Mouse (Mus musculus) mouse trophoblast stem cell (cell line): ENCODE measurements around the gene Wrb.

Experiments used
- in situ Hi-C, 2 experiments: fragments of 300-500 bp; cut with MseI, MboI; formaldehyde crosslinking; loops; 2 replicates in 1 of 2; 3 replicates in 1 of 2; pipeline ENCODE4 v1.15.1; 2025

The Wrb gene

DNA sequence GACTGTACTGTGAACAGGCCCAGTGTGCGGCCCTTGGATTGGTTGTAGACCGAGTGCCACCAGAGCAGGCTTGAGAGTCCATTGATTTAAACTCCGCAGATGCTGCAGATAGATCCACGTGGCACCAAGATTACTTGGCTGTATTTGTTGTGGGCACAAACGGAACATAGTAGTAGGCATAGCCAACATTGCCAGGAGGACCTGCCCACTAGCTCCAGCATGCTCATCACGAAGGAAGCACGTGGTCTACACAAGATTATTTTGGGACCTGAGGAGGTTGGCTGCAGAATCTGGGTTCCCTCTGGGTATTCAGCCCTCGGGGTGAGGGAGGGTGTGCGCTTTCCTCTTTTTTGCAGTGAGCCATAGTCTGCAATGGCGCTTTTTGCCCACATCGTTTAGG lies 12.0 kb downstream of the Wrb start:
- in situ Hi-C loops, result no loop called here

DNA sequence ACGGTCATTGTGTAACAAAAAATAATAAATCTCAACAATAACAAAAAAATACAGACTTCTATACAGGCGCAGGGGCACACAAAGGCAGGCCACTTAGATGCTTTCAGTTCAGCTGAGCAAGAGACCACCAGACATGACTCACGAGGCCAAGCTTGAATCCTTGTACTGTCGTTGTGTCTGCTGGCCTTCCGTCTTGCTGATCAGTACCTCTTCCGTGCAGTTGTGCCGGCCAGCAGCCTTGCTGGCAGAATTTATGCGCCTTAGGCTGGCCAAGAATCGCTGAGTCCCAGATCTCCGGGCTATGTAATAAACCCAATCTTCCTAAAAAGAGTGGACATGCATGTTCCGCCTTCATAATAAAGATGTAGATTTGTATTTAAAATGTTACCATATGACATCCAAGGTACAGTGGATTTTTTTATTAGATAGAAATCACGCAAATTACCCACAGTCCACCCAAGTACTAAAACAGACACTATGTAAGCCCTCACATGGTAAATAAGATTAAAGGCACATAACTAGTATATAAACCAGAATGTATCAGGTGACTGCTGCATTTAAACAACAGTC lies 13.4 kb downstream of the Wrb start:
- in situ Hi-C loops, result no loop called here

DNA sequence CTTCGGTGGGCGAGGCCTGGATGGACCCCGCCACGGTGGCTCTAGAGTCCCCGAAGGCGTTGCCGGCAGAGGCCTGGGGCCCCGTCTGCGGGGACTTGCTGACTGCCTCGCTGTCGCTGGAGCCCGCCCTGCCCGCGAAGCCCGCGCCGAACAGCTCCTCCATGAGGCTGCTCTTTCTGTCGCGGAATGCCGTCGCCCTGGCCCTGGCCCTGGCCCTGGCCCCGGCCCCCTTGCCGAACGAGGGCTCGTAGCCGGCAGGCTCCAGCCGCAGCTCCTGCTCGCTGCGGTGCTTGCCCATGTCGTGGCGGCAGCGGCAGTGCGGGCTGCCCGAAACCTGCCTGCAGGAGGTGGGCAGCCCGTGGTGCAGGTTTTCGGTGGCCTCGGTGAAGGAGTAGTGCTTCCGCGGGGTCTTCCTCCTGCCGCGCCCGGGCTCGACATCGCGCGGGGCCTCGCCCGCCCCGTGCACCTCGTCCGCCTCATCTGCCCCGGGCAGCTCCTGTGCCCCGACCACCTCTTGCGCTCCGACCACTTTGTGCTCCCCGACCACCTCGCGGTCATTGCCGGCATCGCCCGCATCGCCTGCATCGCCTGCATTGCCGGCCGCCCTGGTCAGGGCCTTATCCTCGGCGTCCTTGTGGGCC lies 14.0 kb downstream of the Wrb start:
- in situ Hi-C loops, result no loop called here

DNA sequence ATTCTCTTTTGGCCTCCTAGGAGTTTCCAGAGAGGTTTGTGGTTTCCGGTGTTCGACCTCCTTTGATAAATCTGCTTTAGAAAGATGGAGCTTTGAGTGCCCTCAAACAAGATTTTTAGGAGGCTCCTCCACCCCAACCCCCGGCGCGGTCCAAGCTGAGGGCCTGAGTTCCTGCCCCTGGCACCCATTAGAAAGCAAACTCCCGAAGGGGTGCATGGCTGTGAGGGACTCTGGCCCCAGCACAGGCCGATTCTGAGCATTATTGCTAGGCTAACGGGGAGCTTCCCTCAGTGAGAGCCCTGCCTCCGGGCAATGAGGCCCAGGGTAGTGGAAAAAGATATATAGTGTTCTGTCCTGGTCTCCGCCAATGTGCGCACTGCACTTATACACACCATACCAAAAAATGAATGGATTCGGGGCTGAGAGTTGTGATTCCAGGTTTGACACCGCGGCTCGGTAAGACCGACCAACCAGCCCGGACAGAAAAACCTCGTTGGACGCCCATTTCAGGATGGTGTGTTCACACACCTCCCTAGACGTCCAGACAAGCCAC lies 14.7 kb downstream of the Wrb start:
- in situ Hi-C loops, result no loop called here

DNA sequence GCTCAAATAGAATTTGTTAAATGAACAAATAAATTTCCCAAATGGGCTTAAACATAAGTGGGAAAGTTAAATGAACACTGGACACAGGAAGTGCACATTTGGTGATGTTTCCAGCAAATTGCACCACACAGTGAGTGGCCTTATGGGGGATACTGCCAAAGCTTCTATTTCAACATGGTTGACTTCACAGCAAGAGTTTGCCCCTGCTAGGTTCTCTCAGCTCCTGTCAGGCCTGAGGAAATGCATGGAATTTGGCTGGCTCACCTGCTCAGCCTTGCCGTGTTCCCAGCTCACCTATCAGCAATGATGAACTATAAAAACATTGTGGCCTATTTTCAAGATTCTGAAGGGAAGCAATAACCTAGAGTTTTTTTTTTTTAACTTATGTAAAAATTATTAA lies 15.7 kb downstream of the Wrb start:
- in situ Hi-C loops, result no loop called here

DNA sequence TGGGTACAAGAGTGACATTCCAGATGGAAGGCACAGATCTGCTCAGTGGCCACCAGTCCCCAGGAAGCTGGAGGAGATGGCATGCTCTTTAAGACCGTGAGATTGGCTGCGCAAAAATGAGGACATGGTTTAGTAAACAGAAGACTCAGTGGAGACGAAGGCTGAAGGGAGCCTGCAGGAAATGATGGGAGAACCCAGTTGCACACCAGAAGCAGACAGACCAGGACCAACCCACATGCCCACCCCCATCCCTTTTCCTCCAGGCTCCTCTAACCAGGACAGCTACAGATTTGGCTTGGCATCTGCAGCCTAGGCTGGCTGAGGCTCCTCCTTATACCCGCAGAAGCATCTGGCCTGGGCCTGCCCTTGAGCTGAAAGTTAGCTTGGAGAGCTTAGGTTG lies 16.1 kb downstream of the Wrb start:
- in situ Hi-C loops, result no loop called here

DNA sequence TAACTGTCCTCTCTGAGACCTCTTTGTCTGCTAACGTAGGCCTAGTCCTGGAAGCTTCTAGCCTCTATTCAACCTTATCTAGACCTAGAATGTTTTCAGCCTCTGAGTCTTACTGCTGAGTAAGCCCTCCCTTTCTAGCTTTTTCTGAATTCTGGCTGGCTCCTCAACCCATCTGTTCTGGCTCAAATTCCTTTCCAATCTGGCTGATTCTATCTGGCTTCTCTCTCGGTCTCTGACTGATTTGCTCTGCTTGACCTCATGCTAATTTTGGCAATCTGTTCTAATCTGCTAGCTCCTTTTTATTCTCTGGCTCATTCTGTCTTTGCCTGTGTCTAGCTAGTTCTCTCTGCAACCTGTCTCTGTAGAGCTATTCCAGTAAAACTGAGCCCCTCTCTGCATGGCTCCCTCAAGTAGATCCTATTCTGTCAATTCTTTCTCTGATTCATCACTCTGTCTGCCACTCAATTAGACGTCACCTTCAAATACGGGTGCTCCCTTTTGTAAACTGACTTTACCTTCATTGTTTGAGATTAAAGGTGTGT lies 20.6 kb downstream of the Wrb start:
- in situ Hi-C loops, result no loop called here

DNA sequence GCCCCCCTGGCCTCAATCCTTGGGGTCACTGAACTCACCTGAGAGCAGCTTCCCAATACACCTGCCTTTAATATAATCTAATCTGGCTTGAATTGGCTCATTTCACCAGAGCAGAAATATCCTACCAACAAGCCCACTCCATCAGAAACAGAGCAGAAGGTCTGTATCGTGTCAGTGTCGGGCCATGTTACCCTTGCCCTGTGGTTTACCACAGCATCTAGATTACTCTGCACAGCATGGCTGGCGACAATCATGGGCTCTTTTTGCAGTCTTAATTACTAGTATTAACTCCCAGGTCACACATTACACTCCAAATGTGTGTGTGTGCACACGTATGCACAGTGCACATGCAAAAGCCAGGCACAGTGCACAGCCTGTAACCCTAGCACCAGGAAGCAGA lies 23.6 kb downstream of the Wrb start:
- in situ Hi-C loops, result no loop called here

DNA sequence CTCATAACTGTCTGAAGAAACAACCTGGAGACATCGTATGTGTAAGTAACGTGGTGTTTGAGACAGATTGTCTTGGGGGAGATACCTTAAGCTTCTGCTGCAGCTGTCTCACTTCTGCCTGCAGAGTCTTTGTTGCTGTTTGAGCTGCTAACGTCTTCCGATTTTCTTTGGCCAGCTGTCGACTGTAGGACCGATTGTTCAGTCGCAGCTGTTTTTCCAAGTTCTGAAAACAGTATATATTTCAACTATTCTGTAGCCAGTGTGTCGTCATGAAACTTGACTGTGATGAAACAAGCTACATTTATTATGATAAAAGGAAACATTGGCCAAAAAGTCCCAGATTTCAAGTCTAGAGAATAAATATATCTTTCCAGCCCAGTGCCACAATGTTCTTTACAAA lies 28.4 kb downstream of the Wrb start:
- in situ Hi-C loops, result no loop called here

DNA sequence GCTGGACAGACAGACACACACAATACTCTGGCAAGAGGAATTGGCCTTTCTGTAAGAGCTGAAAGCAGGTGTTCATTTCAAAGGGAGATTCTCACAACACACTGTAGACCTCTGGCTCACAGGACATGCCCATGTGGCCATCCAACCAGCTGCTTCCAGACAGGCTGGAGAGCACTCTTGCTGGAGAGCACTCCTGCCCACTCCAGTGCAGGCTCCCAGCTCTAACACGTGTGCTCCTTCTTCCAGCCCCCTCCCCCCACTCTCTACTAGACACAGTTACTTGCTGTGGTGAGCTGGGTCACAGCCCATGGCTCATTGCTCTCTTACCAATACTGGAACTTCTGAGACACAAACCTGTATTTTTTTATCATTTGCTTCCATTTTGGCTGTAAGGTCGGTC lies 30.2 kb downstream of the Wrb start:
- in situ Hi-C loops, result no loop called here

DNA sequence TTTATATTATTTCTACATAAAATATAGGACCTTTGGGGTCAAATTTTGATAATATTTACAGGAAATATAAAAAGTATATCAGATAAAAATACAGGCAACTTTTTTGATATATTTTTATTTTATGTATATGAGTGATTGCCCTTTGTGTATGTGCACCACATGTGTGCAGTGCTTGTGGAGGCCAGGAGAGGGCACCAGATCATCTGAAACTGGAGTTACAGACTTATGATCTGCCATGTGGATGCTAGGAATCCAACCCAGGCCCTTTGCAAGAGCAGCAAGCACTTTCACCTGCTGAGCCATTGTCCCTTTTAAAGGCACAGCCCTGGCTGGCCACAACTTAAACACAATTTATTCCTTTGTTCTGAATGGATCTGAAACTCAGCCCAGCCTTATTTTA lies 33.9 kb downstream of the Wrb start:
- in situ Hi-C loops, result no loop called here

DNA sequence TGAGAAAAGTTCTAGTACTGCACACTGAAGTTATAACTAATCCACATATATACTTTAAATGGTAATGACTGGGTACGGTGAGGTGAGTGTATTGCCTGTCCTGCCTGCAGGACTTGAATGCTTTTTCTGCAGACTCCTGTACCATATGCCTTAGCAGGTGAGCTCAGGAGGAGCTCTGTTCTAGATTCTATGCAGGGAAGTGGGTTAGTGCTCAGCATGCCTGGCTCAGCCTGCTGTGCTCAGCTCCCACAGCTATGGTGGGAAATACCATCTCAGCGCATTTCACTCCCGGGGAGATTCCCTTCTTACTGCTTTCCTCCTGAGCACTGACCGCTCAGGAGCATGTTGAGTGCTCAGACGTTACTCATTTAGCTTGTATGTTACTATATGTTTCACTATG lies 42.4 kb downstream of the Wrb start:
- in situ Hi-C loops, result no loop called here

DNA sequence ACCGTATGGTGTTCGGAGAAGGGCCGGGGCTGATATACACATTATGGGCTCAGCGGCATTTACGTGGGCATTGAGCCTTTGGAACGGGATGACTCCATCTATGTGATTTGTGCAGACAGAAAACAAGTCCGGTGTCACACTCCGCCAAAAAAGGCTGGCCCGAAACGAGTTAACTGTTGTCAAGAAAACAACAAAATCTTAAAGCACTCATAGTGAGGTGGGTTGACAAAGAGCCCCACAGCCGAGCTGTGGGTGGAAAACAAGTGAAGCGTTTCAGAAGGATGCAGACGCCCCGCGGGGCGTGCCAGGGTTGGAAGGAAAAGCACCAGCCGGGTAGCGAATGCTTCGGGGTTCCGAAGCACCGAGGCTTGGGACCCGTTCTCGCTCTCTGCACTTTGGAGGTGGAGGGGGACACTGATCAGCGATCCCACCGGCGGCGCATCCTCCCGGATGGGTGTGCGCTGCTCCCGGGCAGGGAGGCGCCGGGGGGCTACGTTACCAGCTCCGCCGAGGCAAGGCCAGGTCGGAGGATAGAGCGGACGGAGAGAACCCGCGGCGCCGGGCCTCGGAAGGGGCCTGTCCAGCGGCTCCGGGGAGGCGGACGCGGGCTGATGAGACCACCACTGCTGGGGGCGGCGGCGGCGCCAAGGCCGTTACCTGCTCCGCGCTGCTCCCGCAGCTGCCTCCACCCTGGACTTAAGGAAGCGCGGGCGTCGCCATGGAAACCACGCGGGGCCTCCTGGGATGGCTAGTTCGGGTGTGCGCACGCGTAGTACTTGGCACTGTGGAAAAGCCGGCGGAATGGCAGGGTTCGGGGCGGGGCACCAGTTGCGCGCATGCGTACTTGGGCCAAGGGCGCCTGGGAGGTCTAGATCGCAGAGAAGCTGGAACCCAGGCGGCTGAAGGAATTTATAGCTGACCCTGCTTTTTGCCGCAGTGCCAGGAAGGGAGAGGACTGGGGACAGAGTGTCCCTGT lies 46.6 kb downstream of the Wrb start, which contains the start of gene Lca5l:
Gene Lca5l, minus strand, starts transcription at position 741 of the 976 bp plus-strand sequence.
- in situ Hi-C loops, result no loop called here

DNA sequence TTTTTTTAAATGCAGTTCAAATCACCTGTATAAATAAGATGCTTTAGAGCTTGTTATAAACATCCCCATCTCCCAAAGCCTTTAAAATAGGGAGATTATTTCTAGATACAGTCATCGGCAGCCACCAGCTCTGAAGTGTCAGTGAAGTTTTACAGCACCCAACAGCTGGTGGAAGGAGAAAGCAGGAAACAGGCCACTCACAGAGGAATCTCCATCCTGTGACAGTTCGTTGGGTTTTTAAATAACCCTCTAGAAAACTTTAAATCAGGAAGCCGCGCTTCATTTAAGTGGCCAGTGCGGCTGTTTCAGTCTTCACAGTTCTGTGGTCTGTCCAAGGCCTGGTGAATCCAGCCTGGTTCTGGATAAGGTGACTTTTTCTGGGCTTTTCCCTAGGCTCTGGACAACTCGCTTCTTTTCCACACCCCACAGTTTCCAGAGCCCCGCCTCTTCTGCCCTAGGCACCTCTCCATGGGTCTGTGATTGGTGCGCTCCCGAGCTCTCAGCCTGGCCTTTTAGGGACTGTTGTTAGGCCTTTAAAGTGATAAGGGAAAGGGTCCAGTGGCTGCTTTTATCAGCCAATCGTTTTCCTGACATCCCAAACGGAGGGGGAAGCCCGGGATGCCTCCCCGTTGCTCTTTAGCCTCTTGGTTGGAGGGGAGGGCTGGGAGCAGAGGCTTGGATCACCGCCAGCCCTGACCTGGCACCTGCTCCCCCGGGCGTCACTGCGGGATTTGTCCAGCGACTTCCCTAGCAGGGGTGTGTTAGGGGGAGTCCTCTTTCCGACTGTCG lies 54.9 kb downstream of the Wrb start, which contains the start of gene Sh3bgr:
Gene Sh3bgr, plus strand, starts transcription at position 538 of the 789 bp plus-strand sequence.
- in situ Hi-C loops, result no loop called here

DNA sequence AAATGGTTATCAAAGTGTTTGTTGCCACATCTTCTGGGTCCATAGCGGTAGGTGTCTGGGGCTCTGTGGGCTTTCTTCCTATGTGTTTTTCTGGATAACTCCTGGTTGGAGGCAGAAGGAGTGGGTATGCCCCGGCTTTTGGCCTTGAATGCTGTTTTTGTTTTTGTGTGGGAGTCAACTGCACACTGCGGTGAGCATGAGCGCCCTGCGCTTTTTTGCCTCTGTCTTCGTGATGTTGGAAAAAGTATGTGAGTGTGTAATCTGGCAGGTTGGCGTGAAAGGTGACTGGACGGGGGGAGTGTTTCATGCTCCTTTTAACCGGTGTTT lies 55.5 kb downstream of the Wrb start:
- in situ Hi-C loops, result no loop called here

DNA sequence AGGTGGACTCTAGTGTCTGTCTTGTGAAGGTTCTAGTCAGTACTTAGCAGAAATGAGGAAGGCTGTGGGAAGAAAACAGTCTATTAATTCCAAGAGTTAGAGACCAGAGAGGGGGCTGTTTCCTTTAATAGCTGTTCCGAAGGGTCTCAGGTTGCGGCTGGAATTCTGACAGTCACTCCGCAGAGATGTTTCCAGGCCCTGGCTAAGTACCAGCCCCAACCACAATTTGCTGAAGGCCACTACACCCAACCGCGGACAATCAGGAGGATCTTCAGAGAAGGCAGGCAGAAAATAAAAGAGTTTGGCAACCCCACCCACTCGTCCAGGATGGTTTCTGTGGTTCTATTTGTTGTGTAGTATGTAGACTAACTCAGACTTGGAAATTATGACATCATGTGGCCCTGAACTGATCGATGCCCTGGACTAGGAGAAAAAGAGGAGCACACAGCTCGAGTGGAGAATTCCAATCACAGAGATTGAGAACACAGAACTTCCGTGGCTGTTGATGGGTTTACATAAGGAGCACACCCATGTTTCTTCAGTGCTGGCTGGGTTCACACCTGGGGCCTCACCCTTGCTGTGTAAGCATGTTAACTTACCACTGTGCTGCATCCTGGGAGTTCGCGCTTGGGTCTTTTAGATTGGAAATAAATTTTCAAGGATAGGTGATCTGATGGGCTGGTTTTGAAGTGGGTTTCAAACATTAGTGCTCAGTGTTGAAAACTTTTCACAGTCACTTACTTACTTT lies 56.5 kb downstream of the Wrb start:
- in situ Hi-C loops, result no loop called here
